Mouse (Mus musculus) liver, embryonic 14.5 days (tissue): ENCODE data around the gene Prpf40a.

Experiments used
- CTCF ChIP-seq: IDR thresholded peaks from 2 replicates; pipeline ENCODE4 v1.5.1; 2016; ENCODE audit warnings: antibody characterized with exemption, low read depth, control low read depth
- EP300 ChIP-seq: IDR thresholded peaks from 2 replicates; pipeline ENCODE4 v1.6.1; 2016; ENCODE audit warnings: antibody characterized with exemption, low read depth

- TF ChIP-seq CTCF (no peak), EP300 (no peak)
Measured at GRCm38 (mm10) chr2:53106472-53106871, 84.6 kb downstream of the Prpf40a start.
